Mouse (Mus musculus) lung, adult 2 months (tissue): ENCODE measurements around the gene Ddx19a.

Experiments used
- CTCF ChIP-seq: fragments of 200-500 bp; IDR thresholded peaks from 2 replicates; pipeline ENCODE4 v1.5.1; 2011; ENCODE audit warnings: mild to moderate bottlenecking, low read length, control low read depth; ENCODE audit not compliant: insufficient read depth
- POLR2A ChIP-seq: fragments of 200-500 bp; IDR thresholded peaks from 2 replicates; pipeline ENCODE4 v1.6.1; 2011; ENCODE audit warnings: low read depth, mild to moderate bottlenecking, control low read depth, low read length, borderline replicate concordance; ENCODE audit errors: extremely low read depth

DNA sequence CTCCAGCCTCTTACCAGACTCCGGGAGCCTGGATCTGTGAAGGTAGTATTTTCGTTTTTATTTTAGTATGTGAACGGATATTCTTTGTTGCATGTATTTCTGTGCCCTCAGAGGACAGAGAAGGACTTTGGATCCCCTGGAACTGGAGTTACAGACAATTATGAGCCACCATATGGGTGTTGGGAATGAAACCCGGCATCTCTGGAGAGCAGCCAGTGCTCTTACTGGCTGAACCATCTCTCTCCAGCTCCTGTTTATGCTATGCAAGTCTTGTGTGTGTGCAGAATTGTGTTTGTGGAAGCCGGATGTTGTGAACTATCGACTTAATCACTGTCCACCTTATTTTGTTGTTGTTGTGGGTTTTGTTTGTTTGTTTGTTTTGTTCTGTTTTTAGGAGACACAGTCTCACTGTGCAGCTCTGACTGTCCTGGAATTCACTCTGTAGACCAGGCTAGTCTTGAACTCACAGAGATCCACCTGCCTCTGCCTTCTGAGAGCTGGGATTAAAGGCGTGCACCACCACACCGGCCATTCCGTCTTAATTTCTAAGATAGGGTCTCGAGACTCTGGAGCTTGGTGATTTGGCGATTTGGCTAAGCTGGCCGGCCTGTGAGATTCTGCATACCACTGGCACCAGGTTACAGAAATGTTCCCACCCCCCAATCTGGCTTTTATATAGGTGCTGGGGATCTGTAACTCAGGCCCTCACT is 38.4 kb downstream of the Ddx19a start:
- no peak for TF ChIP-seq POLR2A
- TF ChIP-seq CTCF = no peak
